Mouse (Mus musculus): ENCODE measurements around the gene Tctex1d2.
"Not testable (repeated sequence)": the region's sequence is repeated elsewhere in the genome, so short reads cannot be mapped to it uniquely, and the experiment has no call there.

Tctex1d2 gene

GRCm38 (mm10) chr16:32431047-32431591 lies 11.6 kb downstream of the Tctex1d2 start:
- peak in 1 of 2 experiments; percentile 15 for DNase-seq (ENCODE audit: low spot score in 2 of 2)

GRCm38 (mm10) chr16:32431926-32432325 lies 12.4 kb downstream of the Tctex1d2 start:
- DNase-seq (ENCODE audit: low spot score in 2 of 2), result no peak

GRCm38 (mm10) chr16:32433138-32433537 lies 13.6 kb downstream of the Tctex1d2 start:
- DNase-seq (ENCODE audit: low spot score in 2 of 2), result no peak

GRCm38 (mm10) chr16:32434066-32434465 lies 14.6 kb downstream of the Tctex1d2 start:
- DNase-seq (ENCODE audit: low spot score in 2 of 2), result peak; percentile 71 to 74

GRCm38 (mm10) chr16:32434691-32435090 lies 15.2 kb downstream of the Tctex1d2 start:
- no peak for DNase-seq (ENCODE audit: low spot score in 2 of 2)

DNA sequence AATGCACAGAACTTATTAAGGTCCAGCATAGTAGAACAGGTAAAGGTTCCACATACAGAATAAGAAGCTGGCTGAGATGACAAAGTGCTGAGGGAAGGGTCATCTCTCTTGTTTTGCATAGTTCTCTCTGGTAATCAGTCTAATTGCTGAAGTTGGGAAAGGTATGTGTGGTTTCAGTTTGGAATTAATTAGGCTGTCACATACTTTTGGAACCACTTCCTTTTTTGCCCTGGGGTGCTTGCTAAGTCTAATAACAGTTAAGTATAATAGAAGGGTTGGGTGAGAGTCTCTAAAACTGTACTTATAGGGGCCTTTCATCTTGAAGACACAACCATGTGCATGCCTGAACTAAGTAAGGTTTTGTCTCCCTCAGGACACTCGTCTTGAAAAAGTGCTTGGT lies 17.2 kb downstream of the Tctex1d2 start:
- no peak for DNase-seq (ENCODE audit: low spot score in 2 of 2)

DNA sequence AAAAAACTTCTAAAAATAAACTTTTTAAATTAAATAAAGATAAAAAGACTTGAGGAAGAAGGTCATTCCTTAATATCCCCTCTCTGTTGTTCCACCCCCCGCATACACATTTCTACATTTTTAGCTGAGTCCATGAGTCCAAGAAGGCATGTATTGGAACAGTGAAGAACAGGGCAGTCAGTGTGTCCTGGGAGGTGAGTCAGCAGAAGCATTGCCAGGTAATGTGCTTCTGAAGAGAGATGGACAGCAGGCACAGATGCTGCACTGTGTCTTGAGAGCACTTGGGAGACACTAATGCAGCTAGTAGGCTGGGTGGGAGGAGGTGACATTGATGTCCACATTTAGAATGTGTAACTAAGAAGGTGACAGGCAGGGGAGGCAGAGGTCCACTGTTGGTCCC lies 17.8 kb downstream of the Tctex1d2 start:
- no peak for DNase-seq (ENCODE audit: low spot score in 2 of 2)

- no peak for DNase-seq (ENCODE audit: low spot score in 2 of 2)
These were observed 21.9 kb downstream of the Tctex1d2 start for GRCm38 (mm10) chr16:32441432-32441831.

- not testable (repeated sequence) for DNase-seq (ENCODE audit: low spot score in 2 of 2)
These were observed 25.1 kb downstream of the Tctex1d2 start for GRCm38 (mm10) chr16:32444615-32445014.

DNA sequence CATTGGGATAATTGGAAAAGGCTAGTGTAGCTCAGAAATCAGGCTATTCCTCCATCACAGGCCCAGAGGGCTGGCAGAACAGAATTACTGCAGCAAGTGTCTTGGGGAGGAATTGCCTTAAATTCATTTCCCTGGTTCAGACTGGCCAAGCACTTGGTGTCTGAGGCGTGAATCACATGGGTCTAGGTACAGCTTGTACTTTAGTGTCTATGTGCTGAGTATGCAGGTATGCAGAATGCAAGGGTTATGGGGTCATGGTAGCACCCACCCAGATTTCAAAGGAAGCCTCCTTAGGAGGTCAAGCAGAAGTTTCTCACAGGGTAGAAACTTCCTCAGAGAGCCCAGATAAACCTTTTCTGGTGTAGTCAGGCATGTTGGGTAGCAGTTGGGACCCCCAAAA lies 26.1 kb downstream of the Tctex1d2 start:
- DNase-seq (ENCODE audit: low spot score in 2 of 2), result no peak

- DNase-seq (ENCODE audit: low spot score in 2 of 2), result no peak
These were observed 27.1 kb downstream of the Tctex1d2 start for GRCm38 (mm10) chr16:32446563-32447138.

- no peak for DNase-seq (ENCODE audit: low spot score in 2 of 2)
These were observed 30.2 kb downstream of the Tctex1d2 start for GRCm38 (mm10) chr16:32449665-32450064.

- no peak for DNase-seq (ENCODE audit: low spot score in 2 of 2)
These were observed 30.6 kb downstream of the Tctex1d2 start for GRCm38 (mm10) chr16:32450133-32450532.

DNA sequence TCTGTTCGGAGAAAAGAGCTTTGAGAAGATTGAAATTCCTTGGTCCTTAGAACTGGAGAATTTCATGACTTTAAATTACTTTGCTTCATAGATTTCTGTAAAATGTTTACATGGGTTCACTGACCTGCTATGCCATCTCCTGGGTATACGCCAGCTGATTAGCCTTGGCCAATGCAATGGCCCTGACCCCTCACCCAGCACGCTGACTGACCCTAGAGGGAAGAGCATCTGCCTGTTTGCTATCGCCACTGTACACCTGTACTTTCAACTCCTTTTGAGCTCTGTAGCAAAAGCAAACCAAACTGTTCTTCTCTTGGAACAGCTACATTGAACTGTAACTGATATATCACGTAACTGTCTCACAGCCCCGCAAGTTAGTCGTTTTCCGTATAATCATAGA lies 33.6 kb downstream of the Tctex1d2 start:
- no peak for DNase-seq (ENCODE audit: low spot score in 2 of 2)

- DNase-seq (ENCODE audit: low spot score in 2 of 2), result no peak
These were observed 35.1 kb downstream of the Tctex1d2 start for GRCm38 (mm10) chr16:32454646-32455045.

GRCm38 (mm10) chr16:32456086-32456485 lies 36.6 kb downstream of the Tctex1d2 start:
- no peak for DNase-seq (ENCODE audit: low spot score in 2 of 2)

DNA sequence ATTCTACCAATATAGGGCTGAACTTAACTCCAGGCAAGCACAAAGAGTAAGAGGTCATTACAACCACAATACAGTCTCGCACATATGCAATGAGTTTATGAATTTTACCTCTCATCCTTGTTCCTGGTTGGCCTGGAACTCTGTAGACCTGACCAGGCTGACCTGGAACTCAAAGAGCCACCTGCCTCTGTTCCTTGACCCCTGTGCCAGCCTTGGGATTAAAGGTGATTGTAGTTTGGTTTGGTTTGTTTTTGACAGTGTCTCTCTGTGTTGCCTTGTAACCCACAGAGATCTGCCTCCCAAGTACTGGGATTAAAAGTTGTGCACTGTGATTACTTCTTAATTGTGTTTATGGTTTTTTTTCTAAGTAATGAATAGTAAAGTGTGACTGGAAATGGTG lies 37.3 kb downstream of the Tctex1d2 start:
- DNase-seq (ENCODE audit: low spot score in 2 of 2), result no peak

DNA sequence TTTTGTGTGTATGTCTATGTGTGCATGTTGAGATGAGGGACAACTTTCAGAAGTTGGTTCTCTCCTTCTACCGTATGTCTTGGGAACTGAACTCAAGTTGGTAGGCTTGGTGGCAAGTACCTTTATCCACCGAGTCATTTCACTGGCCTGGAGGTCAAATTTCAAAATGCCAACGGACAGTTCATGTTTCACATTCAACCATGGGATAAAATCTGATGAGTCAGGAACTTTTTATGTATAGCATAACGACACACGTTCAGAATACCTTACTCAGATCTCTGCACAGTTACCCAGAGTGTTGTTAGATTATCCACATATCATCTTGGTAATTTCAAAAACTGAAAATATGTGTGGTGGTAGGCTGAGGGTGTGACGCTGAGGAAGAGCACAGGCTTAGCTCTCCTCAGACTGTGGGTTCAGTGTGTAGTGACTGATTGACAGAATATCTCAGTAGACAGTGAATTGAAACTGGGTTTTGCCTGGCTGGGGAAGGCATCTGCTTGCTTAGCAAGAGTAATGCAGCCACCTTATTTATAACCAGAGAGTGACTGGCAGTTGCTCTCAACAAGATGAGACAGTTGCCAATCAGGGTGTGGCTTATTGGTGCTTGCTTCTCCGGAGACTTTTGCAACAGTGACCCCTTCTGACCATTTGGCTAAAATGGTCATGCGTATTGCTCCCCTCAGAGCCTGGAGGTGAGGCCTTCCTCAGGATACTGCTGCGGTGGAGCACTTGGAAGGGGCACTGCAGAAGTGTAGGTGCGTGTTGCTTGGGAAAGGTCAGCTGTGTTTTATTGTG lies 38.3 kb downstream of the Tctex1d2 start:
- peak; percentile 23 to 46 for DNase-seq (ENCODE audit: low spot score in 2 of 2)

- no peak for DNase-seq (ENCODE audit: low spot score in 2 of 2)
These were observed 41.0 kb downstream of the Tctex1d2 start for GRCm38 (mm10) chr16:32460518-32460917.

GRCm38 (mm10) chr16:32461713-32462112 lies 42.2 kb downstream of the Tctex1d2 start:
- DNase-seq (ENCODE audit: low spot score in 2 of 2), result no peak

- DNase-seq (ENCODE audit: low spot score in 2 of 2), result no peak
These were observed 43.4 kb downstream of the Tctex1d2 start for GRCm38 (mm10) chr16:32462950-32463349.

DNA sequence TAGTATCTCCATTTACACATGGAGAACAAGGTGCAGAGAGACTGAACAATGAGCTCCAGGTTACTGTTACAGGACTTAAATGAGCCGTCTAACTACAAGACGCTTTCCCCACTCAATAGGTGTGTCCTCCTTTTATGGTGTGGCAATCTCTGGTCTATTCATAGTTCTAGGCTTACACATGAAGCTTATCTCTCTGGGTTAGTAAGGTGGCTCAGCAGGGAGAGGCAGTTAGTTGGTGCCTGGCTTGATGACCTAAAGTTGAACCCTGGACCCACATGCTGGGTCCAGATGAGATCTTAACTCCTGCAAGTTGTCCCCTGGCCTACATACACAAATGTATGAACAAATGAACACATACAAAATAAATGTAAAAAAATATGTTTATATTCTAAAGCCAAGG lies 43.9 kb downstream of the Tctex1d2 start:
- no peak for DNase-seq (ENCODE audit: low spot score in 2 of 2)

DNA sequence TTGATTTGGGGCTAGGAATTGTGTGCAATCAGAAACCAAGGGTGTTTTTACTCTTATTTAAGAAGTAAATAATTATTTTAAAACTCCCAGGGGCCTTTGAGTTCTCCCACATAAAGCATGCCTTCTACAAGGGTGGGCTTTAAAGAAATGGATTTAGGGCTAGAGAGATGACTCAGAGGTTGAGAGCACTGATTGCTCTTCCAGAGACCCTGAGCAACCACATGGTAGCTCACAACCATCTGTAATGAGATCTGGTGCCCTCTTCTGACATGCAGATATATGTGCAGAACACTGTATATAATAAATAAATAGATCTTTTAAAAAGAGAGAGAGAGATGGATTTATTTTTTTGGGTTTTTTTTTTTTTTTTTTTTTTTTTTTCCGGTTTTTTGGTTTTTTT lies 45.4 kb downstream of the Tctex1d2 start:
- no peak for DNase-seq (ENCODE audit: low spot score in 2 of 2)
